Mouse (Mus musculus) heart, embryonic 15.5 days (tissue): ENCODE data around the gene Cep112. TPM values are rescaled to one million over a fixed set of nuclear protein-coding genes. Genes with fewer than 3 reads are reported as not detected.

ENCODE experiments used
- ATAC-seq: fragments of 200-750 bp; cut with Nextera tagmentation; replicated peaks from 2 replicates; pipeline ENCODE4 v1.8.0; 2017; ENCODE audit warnings: low read depth, moderate TSS enrichment; ENCODE audit not compliant: insufficient number of reproducible peaks, insufficient read depth, low FRiP score
- H3K27ac ChIP-seq: fragments of 300-500 bp; sonication (generic); 2 replicates; pipeline ENCODE4 v1.5.1; 2015; ENCODE audit warnings: mild to moderate bottlenecking, inconsistent platforms
- H3K27me3 ChIP-seq: fragments of 300-500 bp; sonication (generic); 2 replicates; pipeline ENCODE4 v1.6.1; 2015; ENCODE audit warnings: inconsistent platforms
- H3K36me3 ChIP-seq: fragments of 300-500 bp; sonication (generic); 2 replicates; pipeline ENCODE4 v1.6.1; 2015; ENCODE audit warnings: mild to moderate bottlenecking, inconsistent platforms
- H3K4me1 ChIP-seq: fragments of 300-500 bp; sonication (generic); replicated peaks from 2 replicates; pipeline ENCODE4 v1.6.1; 2015; ENCODE audit warnings: inconsistent platforms
- H3K4me2 ChIP-seq: fragments of 300-500 bp; sonication (generic); 2 replicates; pipeline ENCODE4 v1.6.1; 2015; ENCODE audit warnings: inconsistent platforms, mild to moderate bottlenecking, moderate library complexity
- H3K4me3 ChIP-seq: fragments of 300-500 bp; sonication (generic); 2 replicates; pipeline ENCODE4 v1.5.1; 2015; ENCODE audit warnings: mild to moderate bottlenecking, inconsistent platforms
- H3K9ac ChIP-seq: fragments of 300-500 bp; sonication (generic); 2 replicates; pipeline ENCODE4 v1.6.1; 2015; ENCODE audit warnings: mild to moderate bottlenecking, inconsistent platforms
- H3K9me3 ChIP-seq: fragments of 300-500 bp; sonication (generic); replicated peaks from 2 replicates; pipeline ENCODE4 v1.6.1; 2016; ENCODE audit warnings: inconsistent platforms
- WGBS: fragments of 180-500 bp; shearing (Covaris S2); methylation state at CpG from one replicate; pipeline ENCODE4 v1.1.7; 2015; ENCODE audit warnings: mixed read lengths; 5-methylcytosine and 5-hydroxymethylcytosine counted together
- polyA plus RNA-seq: library from polyadenylated mRNA; unstranded; fragments of >200 nt; fragmentation: Nextera tagmentation; extraction: Ambion mirVana; gene quantifications from 2 replicates; pipeline ENCODE4 v1.2.1, GENCODE M21; 2015

Gene Cep112
- polyA plus RNA-seq, 1 experiment from 2014 or later = 10.2 TPM

- no peak for ATAC-seq
- Histone ChIP-seq H3K4me3 (no peak overlapping the region), H3K27me3 (no peaks in the 10 kb centered on the region), H3K9ac (no peak overlapping the region), H3K4me1 (peaks cover 25% of the 10 kb centered on the region), H3K9me3 (no peaks in the 10 kb centered on the region), H3K4me2 (no peak overlapping the region), H3K27ac (no peak overlapping the region), H3K36me3 (no peaks in the 10 kb centered on the region)
- 79% methylated on average over 2 of the region's 2 CpGs for WGBS
These were observed 332.2 kb downstream of the Cep112 start for GRCm38 (mm10) chr11:108757211-108757610.

GRCm38 (mm10) chr11:108757626-108758430 lies 332.8 kb downstream of the Cep112 start:
- Histone ChIP-seq H3K27me3 (no peaks in the 10 kb centered on the region), H3K4me3 (no peak overlapping the region), H3K36me3 (no peaks in the 10 kb centered on the region), H3K27ac (no peak overlapping the region), H3K4me2 (no peak overlapping the region), H3K9ac (no peak overlapping the region), H3K9me3 (no peaks in the 10 kb centered on the region), H3K4me1 (peaks cover 20% of the 10 kb centered on the region)
- no peak for ATAC-seq
- 29% methylated on average over 6 of the region's 6 CpGs for WGBS

- Histone ChIP-seq H3K27me3 (no peaks in the 10 kb centered on the region), H3K4me3 (no peak overlapping the region), H3K27ac (no peak overlapping the region), H3K4me2 (no peak overlapping the region), H3K9ac (no peak overlapping the region), H3K9me3 (no peaks in the 10 kb centered on the region), H3K4me1 (no peaks in the 10 kb centered on the region), H3K36me3 (no peaks in the 10 kb centered on the region)
- ATAC-seq = no peak
- WGBS = 50% methylated on average over 3 of the region's 3 CpGs
These were observed 345.1 kb downstream of the Cep112 start for GRCm38 (mm10) chr11:108770064-108770463.

GRCm38 (mm10) chr11:108774019-108774670 lies 349.2 kb downstream of the Cep112 start:
- Histone ChIP-seq H3K27me3 (no peaks in the 10 kb centered on the region), H3K9me3 (no peaks in the 10 kb centered on the region), H3K9ac (no peak overlapping the region), H3K27ac (no peak overlapping the region), H3K4me1 (no peaks in the 10 kb centered on the region; the same call in 1 of the 2 replicates), H3K4me3 (no peak overlapping the region), H3K36me3 (no peaks in the 10 kb centered on the region), H3K4me2 (no peak overlapping the region)
- 72% methylated on average over 6 of the region's 6 CpGs for WGBS
- ATAC-seq = no peak

- ATAC-seq = no peak
- no peaks in the 10 kb centered on the region; the same call in 1 of the 2 replicates for H3K4me1 ChIP-seq
- no peaks in the 10 kb centered on the region for H3K36me3 ChIP-seq
- no peak overlapping the region for H3K27ac ChIP-seq
- no peaks in the 10 kb centered on the region for H3K27me3 ChIP-seq
- H3K9me3 ChIP-seq = no peaks in the 10 kb centered on the region
- 41% methylated on average over 3 of the region's 3 CpGs for WGBS
- no peak overlapping the region for H3K4me2 ChIP-seq
- H3K9ac ChIP-seq = no peak overlapping the region
- no peak overlapping the region for H3K4me3 ChIP-seq
These were observed 352.2 kb downstream of the Cep112 start for GRCm38 (mm10) chr11:108777158-108777557.

- 73% methylated on average over 15 of the region's 15 CpGs for WGBS
These were observed 355.6 kb downstream of the Cep112 start for GRCm38 (mm10) chr11:108780271-108781250.

GRCm38 (mm10) chr11:108798398-108798797 lies 373.4 kb downstream of the Cep112 start:
- 54% methylated on average over 5 of the region's 5 CpGs for WGBS
- H3K4me3 ChIP-seq = no peak overlapping the region
- no peaks in the 10 kb centered on the region for H3K27me3 ChIP-seq
- no peaks in the 10 kb centered on the region for H3K36me3 ChIP-seq
- H3K9ac ChIP-seq = no peak overlapping the region
- H3K9me3 ChIP-seq = no peaks in the 10 kb centered on the region
- no peak overlapping the region for H3K27ac ChIP-seq
- no peak overlapping the region for H3K4me2 ChIP-seq
- no peak for ATAC-seq
- H3K4me1 ChIP-seq = 0 out of 2 replicates have a peak, but pooled peaks cover 2% of the 10 kb centered on the region

More at GRCm38 (mm10) chr11:108780271-108781250, 355.6 kb downstream of the Cep112 start:
- H3K27ac ChIP-seq = no peak overlapping the region
- no peaks in the 10 kb centered on the region for H3K36me3 ChIP-seq
- H3K9ac ChIP-seq = no peak overlapping the region
- H3K4me1 ChIP-seq = no peaks in the 10 kb centered on the region; the same call in 1 of the 2 replicates
- no peak overlapping the region for H3K4me2 ChIP-seq
- no peaks in the 10 kb centered on the region for H3K9me3 ChIP-seq
- H3K4me3 ChIP-seq = no peak overlapping the region
- no peaks in the 10 kb centered on the region for H3K27me3 ChIP-seq
- no peak for ATAC-seq

- Histone ChIP-seq H3K9ac (no peak overlapping the region), H3K27ac (no peak overlapping the region), H3K4me3 (no peak overlapping the region), H3K36me3 (no peaks in the 10 kb centered on the region), H3K4me1 (0 out of 2 replicates have a peak, but pooled peaks cover 2% of the 10 kb centered on the region), H3K9me3 (no peaks in the 10 kb centered on the region), H3K4me2 (no peak overlapping the region), H3K27me3 (no peaks in the 10 kb centered on the region)
- ATAC-seq = no peak
- 39% methylated on average over 3 of the region's 3 CpGs for WGBS
These were observed 374.7 kb downstream of the Cep112 start for GRCm38 (mm10) chr11:108799695-108800094.

GRCm38 (mm10) chr11:108804030-108804429 lies 379.0 kb downstream of the Cep112 start:
- no peak for ATAC-seq
- H3K27ac ChIP-seq = no peak overlapping the region
- H3K9me3 ChIP-seq = no peaks in the 10 kb centered on the region
- WGBS = 58% methylated on average over 3 of the region's 3 CpGs
- no peak overlapping the region for H3K9ac ChIP-seq
- H3K4me2 ChIP-seq = no peak overlapping the region
- no peak overlapping the region for H3K4me3 ChIP-seq
- 0 out of 2 replicates have a peak, but pooled peaks cover 2% of the 10 kb centered on the region for H3K4me1 ChIP-seq
- H3K27me3 ChIP-seq = no peaks in the 10 kb centered on the region
- H3K36me3 ChIP-seq = no peaks in the 10 kb centered on the region

GRCm38 (mm10) chr11:108805947-108806346 lies 381.0 kb downstream of the Cep112 start:
- 64% methylated on average over 3 of the region's 3 CpGs for WGBS
- Histone ChIP-seq H3K27me3 (no peaks in the 10 kb centered on the region), H3K9ac (no peak overlapping the region), H3K4me1 (no peaks in the 10 kb centered on the region), H3K4me3 (no peak overlapping the region), H3K27ac (no peak overlapping the region), H3K36me3 (no peaks in the 10 kb centered on the region), H3K4me2 (no peak overlapping the region), H3K9me3 (no peaks in the 10 kb centered on the region)
- ATAC-seq = no peak

GRCm38 (mm10) chr11:108809626-108810025 lies 384.6 kb downstream of the Cep112 start:
- no peaks in the 10 kb centered on the region for H3K9me3 ChIP-seq
- H3K27ac ChIP-seq = no peak overlapping the region

More at GRCm38 (mm10) chr11:108809626-108810025, 384.6 kb downstream of the Cep112 start:
- Histone ChIP-seq H3K9ac (no peak overlapping the region), H3K4me1 (no peaks in the 10 kb centered on the region), H3K4me2 (no peak overlapping the region), H3K36me3 (no peaks in the 10 kb centered on the region), H3K27me3 (no peaks in the 10 kb centered on the region), H3K4me3 (no peak overlapping the region)
- ATAC-seq = no peak
- WGBS = 66% methylated on average over 3 of the region's 3 CpGs
